9 mouse cellular contexts compared by ENCODE assay signal in the genomic region with DNA sequence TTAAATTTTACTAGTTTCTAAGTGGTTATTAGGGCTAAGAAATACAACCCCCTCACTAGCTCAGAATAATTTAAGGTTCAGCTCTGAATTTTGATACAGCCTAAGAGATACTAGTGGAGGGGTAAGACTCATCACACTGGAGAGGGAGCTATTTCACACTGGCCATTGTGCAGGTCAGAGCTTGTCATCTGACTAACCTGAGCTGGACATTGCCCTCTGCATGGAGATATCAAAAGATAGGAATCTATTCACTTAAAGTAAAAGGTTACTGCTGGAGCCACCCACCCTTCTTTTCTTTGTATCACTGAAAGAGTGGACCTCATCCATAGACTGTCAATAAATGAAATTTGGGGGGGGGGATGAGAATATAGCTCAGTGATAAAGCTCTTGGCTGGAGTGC. TPM values are rescaled to one million over a fixed set of nuclear protein-coding genes. Genes with fewer than 3 reads are reported as not detected.
DNase-seq lines count a peak whose midpoint lies in the region; ATAC-seq and TF ChIP-seq lines count a peak whose summit lies in the region.
"Had no signal": no experiment of that assay in that cellular context is flagged by ENCODE, and none has a peak within 500 bp of the region (broad histone marks: within the 10 kb centered on the region; RNA-seq: fewer than 3 reads in every experiment).

No protein-coding gene starts in this region.

- no peaks in the 10 kb centered on the region for H3K36me3 ChIP-seq in heart, embryonic 13.5 days
- peaks cover 19% of the 10 kb centered on the region for H3K36me3 ChIP-seq in G1E (replicated peaks)
- H3K36me3 ChIP-seq in hindbrain, embryonic 14.5 days (replicated peaks; ENCODE audit: control insufficient read depth, insufficient read depth) = no peaks in the 10 kb centered on the region
- no peaks in the 10 kb centered on the region for H3K36me3 ChIP-seq in midbrain, embryonic 12.5 days

- H3K4me1 ChIP-seq in heart, embryonic 13.5 days = peaks cover 12% of the 10 kb centered on the region
- H3K4me1 ChIP-seq in G1E (ENCODE audit: insufficient read depth, low read depth, low read length) = peaks cover 65% of the 10 kb centered on the region
- H3K4me1 ChIP-seq in hindbrain, embryonic 14.5 days (replicated peaks; ENCODE audit: control insufficient read depth, insufficient read depth, low read length) = peaks cover 9% of the 10 kb centered on the region; the same call in 1 of the 2 replicates
- peaks cover 8% of the 10 kb centered on the region; the same call in 1 of the 2 replicates for H3K4me1 ChIP-seq in midbrain, embryonic 12.5 days

- H3K4me2 ChIP-seq in heart, embryonic 13.5 days = peak overlapping the region; percentile 74
- peak overlapping the region; percentile 79 for H3K4me2 ChIP-seq in hindbrain, embryonic 14.5 days (replicated peaks)
- peak overlapping the region; percentile 67 for H3K4me2 ChIP-seq in midbrain, embryonic 12.5 days (replicated peaks)

- H3K9me3 ChIP-seq in heart, embryonic 13.5 days = no peaks in the 10 kb centered on the region
- H3K9me3 ChIP-seq in G1E (replicated peaks) = no peaks in the 10 kb centered on the region
- no peaks in the 10 kb centered on the region for H3K9me3 ChIP-seq in hindbrain, embryonic 14.5 days (ENCODE audit: control insufficient read depth, low read length)
- no peaks in the 10 kb centered on the region for H3K9me3 ChIP-seq in midbrain, embryonic 12.5 days

- no peak for DNase-seq in heart, postnatal 14 days
- DNase-seq in G1E (ENCODE audit: low spot score) = no peak
- DNase-seq in hindbrain, embryonic 14.5 days (ENCODE audit: low spot score) = no peak
- no peak for DNase-seq in T-cell, adult 2 months (ENCODE audit: low spot score)
- no peak for DNase-seq in adrenal gland, adult 18-20 months (ENCODE audit: low spot score in 2 of 2)
- no peak for DNase-seq in layer of hippocampus, adult 9-10 months (ENCODE audit: low spot score)

- H3K4me3 ChIP-seq in heart, embryonic 13.5 days = peak overlapping the region; percentile 69; the same call in 1 of the 2 replicates
- H3K4me3 ChIP-seq in G1E (ENCODE audit: low read depth, low read length) = peak overlapping the region; percentile 72
- peak overlapping the region; percentile 56; the same call in 1 of the 2 replicates for H3K4me3 ChIP-seq in hindbrain, embryonic 14.5 days (replicated peaks; ENCODE audit: low read length)
- H3K4me3 ChIP-seq in midbrain, embryonic 12.5 days = 0 out of 2 replicates have a peak overlapping the region, but pooled peaks have one; percentile 62

- H3K27ac ChIP-seq in heart, embryonic 13.5 days (replicated peaks) = no peak overlapping the region
- no peak overlapping the region for H3K27ac ChIP-seq in hindbrain, embryonic 14.5 days
- H3K27ac ChIP-seq in midbrain, embryonic 12.5 days (replicated peaks) = 0 out of 2 replicates have a peak overlapping the region, but pooled peaks have one; percentile 26

- intact Hi-C loops in heart, postnatal 14 days (cut with DNase I) = loop anchor here (5.0 kb wide), 2 partner anchors 47 to 62 kb away; partner anchors contain the start of gene Nrgn

- TF ChIP-seq CTCF in G1E (IDR thresholded peaks at IDR 0.05; ENCODE audit: low read depth, low read length) = no peak

- no peaks in the 10 kb centered on the region; the same call in 1 of the 2 replicates for H3K27me3 ChIP-seq in heart, embryonic 13.5 days (replicated peaks)
- no peaks in the 10 kb centered on the region for H3K27me3 ChIP-seq in G1E (ENCODE audit: insufficient read depth, low read length)
- H3K27me3 ChIP-seq in hindbrain, embryonic 14.5 days (ENCODE audit: control insufficient read depth, insufficient read depth, low read length) = no peaks in the 10 kb centered on the region
- H3K27me3 ChIP-seq in midbrain, embryonic 12.5 days = peaks cover 14% of the 10 kb centered on the region

- H3K9ac ChIP-seq in heart, embryonic 13.5 days = no peak overlapping the region; the same call in 1 of the 2 replicates
- H3K9ac ChIP-seq in hindbrain, embryonic 14.5 days = peak overlapping the region; percentile 88; the same call in 1 of the 2 replicates
- H3K9ac ChIP-seq in midbrain, embryonic 12.5 days (replicated peaks) = no peak overlapping the region; the same call in 1 of the 2 replicates

- ATAC-seq in heart, embryonic 13.5 days (ENCODE audit: extremely low read depth, insufficient number of reproducible peaks, low FRiP score, low TSS enrichment) = no peak
- no peak for ATAC-seq in G1E (ENCODE audit: extremely low read depth, insufficient number of reproducible peaks, low FRiP score, poor library complexity, severe bottlenecking)
- ATAC-seq in hindbrain, embryonic 14.5 days (ENCODE audit: low FRiP score) = peak; percentile 3; the same call in 1 of the 2 replicates
- ATAC-seq in midbrain, embryonic 12.5 days (ENCODE audit: low FRiP score, low read depth) = no peak

RNA-seq across cellular contexts. Expression of gene Spa17, which starts 0.8 kb away (rescaled TPM):
- 4.3 and 8.2 TPM in 2 replicates for polyA plus RNA-seq in heart, embryonic 13.5 days (2015; fragmentation: Nextera tagmentation; extraction: Ambion mirVana)
- 1 to 10 TPM; 2.1 to 2.9 TPM for total RNA-seq in heart, postnatal 14 days (2021)
- total RNA-seq in G1E (2014; fragmentation: Nextera tagmentation) = 12.4 and 21.1 TPM in 2 replicates
- 12.1 and 13.0 TPM in 2 replicates for total RNA-seq in G1E (2017)
- polyA plus RNA-seq in G1E (2012) = 1.7 and 1.8 TPM in 2 replicates
- 10.2 and 14.1 TPM in 2 replicates for polyA plus RNA-seq in hindbrain, embryonic 14.5 days (2014; fragmentation: Nextera tagmentation; extraction: Ambion mirVana)
- 13.2 and 15.9 TPM in 2 replicates for polyA plus RNA-seq in midbrain, embryonic 12.5 days (2016; fragmentation: Nextera tagmentation; extraction: Ambion mirVana)
- total RNA-seq in adrenal gland, adult 18-20 months (2021) = 1 to 10 TPM; 3.3 to 4.4 TPM

RNA-seq across cellular contexts. Expression of gene Tbrg1, which starts 42.8 kb away (rescaled TPM):
- polyA plus RNA-seq in heart, embryonic 13.5 days (2015; fragmentation: Nextera tagmentation; extraction: Ambion mirVana) = 126 and 129 TPM in 2 replicates
- total RNA-seq in heart, postnatal 14 days (2021) = 10 to 100 TPM; 38.8 to 41.3 TPM
- total RNA-seq in G1E (2014; fragmentation: Nextera tagmentation) (110 and 123 TPM in 2 replicates), G1E (2017) (122 and 157 TPM in 2 replicates)
- 71.7 and 82.7 TPM in 2 replicates for polyA plus RNA-seq in G1E (2012)
- polyA plus RNA-seq in hindbrain, embryonic 14.5 days (2014; fragmentation: Nextera tagmentation; extraction: Ambion mirVana) = 91.3 and 91.5 TPM in 2 replicates
- 106 and 123 TPM in 2 replicates for polyA plus RNA-seq in midbrain, embryonic 12.5 days (2016; fragmentation: Nextera tagmentation; extraction: Ambion mirVana)
- 10 to 100 TPM; 68.4 to 76.1 TPM for total RNA-seq in adrenal gland, adult 18-20 months (2021)

RNA-seq across cellular contexts. Expression of gene Panx3, which starts 54.7 kb away (rescaled TPM):
- polyA plus RNA-seq in heart, embryonic 13.5 days (2015; fragmentation: Nextera tagmentation; extraction: Ambion mirVana) = 0.05 TPM in 1 of 2 replicates, not detected in the other
- not detected for total RNA-seq in heart, postnatal 14 days (2021)
- total RNA-seq in G1E (2014; fragmentation: Nextera tagmentation) = not detected in 2 replicates
- 0.06 and 0.16 TPM in 2 replicates for total RNA-seq in G1E (2017)
- polyA plus RNA-seq in G1E (2012) = not detected in 2 replicates
- 0.09 TPM in 1 of 2 replicates, not detected in the other for polyA plus RNA-seq in hindbrain, embryonic 14.5 days (2014; fragmentation: Nextera tagmentation; extraction: Ambion mirVana)
- 0.24 and 0.71 TPM in 2 replicates for polyA plus RNA-seq in midbrain, embryonic 12.5 days (2016; fragmentation: Nextera tagmentation; extraction: Ambion mirVana)
- not detected for total RNA-seq in adrenal gland, adult 18-20 months (2021)
- total RNA-seq: layer of hippocampus, postnatal 14 days had no signal

RNA-seq across cellular contexts. Expression of gene Siae, which starts 58.8 kb away (rescaled TPM):
- 9.6 and 10.1 TPM in 2 replicates for polyA plus RNA-seq in heart, embryonic 13.5 days (2015; fragmentation: Nextera tagmentation; extraction: Ambion mirVana)
- total RNA-seq in heart, postnatal 14 days (2021) = 1 to 10 TPM; 7.8 to 9.1 TPM
- 98.8 and 107 TPM in 2 replicates for total RNA-seq in G1E (2014; fragmentation: Nextera tagmentation)
- 41.7 and 44.5 TPM in 2 replicates for total RNA-seq in G1E (2017)
- polyA plus RNA-seq in G1E (2012) = 1.3 and 1.9 TPM in 2 replicates
- 14.2 and 14.3 TPM in 2 replicates for polyA plus RNA-seq in hindbrain, embryonic 14.5 days (2014; fragmentation: Nextera tagmentation; extraction: Ambion mirVana)
- 6.8 and 7.7 TPM in 2 replicates for polyA plus RNA-seq in midbrain, embryonic 12.5 days (2016; fragmentation: Nextera tagmentation; extraction: Ambion mirVana)
- 10 to 100 TPM; 16.2 to 17.7 TPM for total RNA-seq in adrenal gland, adult 18-20 months (2021)
